Mouse (Mus musculus): Measurements from ENCODE around the gene Saxo1.

- TF ChIP-seq CTCF (IDR thresholded peaks at IDR 0.05; ENCODE audit: borderline replicate concordance, insufficient read depth, low read length) = no peak
- TF ChIP-seq POLR2A (IDR thresholded peaks at IDR 0.05; ENCODE audit: low read depth, low read length) = no peak
These were observed 18.0 kb upstream of the Saxo1 start for GRCm38 (mm10) chr4:86576120-86576541.

All from embryonic fibroblast, embryonic 13.5 days (primary cell).